Mouse (Mus musculus) kidney, adult 18-20 months (tissue): ENCODE measurements around the gene 2010106E10Rik.

Source experiments
- DNase-seq: peaks from one replicate; pipeline ENCODE4 v3.0.0; 2021

Gene 2010106E10Rik

DNA sequence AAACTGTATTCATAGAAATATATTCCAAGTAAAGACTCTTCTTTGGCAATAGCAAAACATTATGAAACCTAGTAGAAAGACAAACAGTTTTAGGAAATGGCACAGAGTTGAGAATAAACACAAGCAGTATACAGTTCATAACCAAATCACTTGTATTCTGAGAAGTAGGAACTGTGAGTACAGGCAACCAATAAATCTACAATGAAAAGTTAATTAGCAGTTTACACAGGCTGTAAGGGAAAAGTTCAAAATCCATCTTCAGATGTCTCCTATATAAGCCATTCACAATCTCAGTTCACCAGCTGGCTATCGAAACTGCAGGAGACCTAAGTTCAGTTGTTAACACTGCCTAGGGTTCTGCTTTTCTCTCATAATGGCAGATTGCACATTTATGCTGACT, at the start of gene 2010106E10Rik:
Gene 2010106E10Rik (plus strand): TSS at position 301 of the 400 bp plus-strand sequence.
- DNase-seq, result no peak

DNA sequence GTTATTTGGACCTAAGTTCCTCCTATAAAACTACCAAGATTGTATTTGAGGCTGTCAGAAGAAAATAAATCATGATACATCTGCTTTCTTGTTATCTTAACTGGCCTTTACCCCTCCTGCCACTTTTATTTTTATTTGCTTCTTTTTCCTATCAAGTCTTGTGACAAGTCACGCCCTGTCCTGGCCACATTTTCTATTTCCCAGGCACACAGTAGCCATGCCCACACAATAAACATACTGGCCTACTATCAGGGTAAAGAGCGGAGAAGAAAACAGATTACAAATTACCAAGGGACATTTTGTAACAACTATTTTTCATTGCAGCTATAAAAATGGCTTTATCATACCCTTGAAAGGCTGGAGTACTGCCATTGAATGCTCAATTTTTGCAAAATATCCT, 10.6 kb downstream of the 2010106E10Rik start:
- no peak for DNase-seq

DNA sequence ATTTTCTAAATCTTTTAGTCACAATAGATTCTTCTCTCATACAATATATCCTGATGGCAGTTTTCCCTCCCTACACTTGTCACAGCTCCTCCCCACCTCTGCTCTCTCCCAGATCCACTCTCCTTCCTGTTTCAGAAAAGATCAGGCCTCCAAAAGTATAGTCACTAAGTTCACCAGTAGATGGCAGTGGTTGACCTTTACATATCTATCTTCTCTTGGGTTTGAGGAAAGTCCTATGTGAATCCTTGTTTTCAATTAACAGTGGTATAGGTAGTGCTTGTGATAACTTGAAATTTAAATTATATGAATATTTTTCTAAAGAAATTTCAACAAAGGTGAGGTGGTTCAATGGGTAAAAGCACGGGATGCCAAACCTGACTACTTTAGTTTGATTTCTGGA, 29.7 kb downstream of the 2010106E10Rik start:
- no peak for DNase-seq

DNA sequence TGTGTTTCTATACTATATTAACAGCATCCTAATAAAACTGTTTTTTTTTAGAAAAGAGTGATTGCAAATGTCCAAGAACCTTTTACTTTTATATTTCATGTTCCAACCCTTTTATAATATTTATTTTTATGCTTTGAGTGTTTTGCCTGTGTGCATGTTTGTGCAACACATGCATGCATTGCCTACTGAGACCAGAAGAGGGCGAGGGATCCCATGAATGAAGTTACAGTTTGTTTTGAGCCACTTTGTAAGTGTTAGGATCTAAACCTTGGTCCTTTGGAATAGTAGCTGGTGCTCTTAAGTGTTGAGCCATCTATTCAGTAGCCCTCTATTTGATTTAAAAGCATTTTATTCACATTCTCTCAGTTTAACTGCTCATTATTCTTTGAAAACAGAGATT, 48.0 kb downstream of the 2010106E10Rik start:
- no peak for DNase-seq

DNA sequence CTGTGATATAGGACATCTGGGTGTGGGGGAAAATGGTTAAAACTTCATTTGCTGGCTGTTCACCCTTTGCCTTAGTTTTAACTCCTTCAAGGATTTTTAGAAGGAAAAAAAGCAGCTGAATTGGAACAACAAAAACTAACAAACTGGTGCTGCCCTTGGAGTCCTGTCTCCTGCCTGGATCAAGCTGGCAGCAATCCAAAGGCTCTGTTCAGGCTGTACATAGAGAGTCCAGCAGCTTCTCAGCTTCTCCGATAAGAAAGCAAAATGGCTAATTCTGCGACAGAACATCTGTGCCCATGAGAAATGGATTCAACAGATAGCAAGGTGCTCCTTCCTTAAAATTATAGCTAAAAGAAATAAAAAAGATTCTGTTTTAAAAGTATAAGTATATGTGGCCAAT, 72.6 kb downstream of the 2010106E10Rik start:
- DNase-seq, result no peak

DNA sequence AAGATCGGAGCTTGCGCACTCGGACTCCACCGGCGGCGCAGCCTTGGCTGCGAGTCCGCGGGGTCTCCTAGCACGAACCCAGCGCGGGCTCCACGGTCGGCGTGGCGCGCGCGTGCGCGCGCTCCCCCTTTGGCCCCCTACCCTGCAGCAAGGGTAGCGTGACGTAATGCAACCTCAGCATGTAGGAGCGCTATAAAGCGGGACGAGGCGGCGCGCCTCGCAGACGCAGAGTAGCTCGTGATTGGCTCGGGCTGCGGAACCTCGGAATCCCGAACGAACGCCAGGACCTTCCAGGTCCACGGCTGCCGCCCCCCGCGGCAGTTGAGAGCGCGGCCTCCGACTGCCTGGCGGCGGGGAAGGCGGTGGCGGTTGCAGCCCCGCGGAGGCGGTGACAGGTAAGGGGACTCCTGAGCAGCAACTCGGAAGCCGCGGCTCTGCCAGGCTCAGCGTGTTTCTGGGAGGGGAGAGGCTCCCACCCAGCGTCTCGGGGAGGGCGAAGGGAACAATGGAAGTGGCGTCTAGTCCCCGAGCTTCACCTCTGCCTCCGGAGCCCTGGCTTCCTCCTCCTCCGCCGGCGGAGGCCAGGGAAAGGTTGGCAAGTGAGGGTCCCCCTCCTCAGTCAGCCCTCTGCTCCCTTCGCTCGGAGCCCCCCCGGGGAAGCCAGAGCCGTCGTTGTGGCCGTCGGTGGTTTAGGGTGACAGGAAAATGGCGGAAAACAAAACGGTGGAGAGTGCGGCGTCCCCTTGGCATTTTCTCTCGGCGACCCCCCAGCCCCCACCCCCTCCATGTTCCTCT, 105.6 kb downstream of the 2010106E10Rik start, which contains the start of gene Zfp711:
Gene Zfp711 (plus strand): TSS at position 16 of the 795 bp plus-strand sequence.
- DNase-seq, result peak; percentile 44

DNA sequence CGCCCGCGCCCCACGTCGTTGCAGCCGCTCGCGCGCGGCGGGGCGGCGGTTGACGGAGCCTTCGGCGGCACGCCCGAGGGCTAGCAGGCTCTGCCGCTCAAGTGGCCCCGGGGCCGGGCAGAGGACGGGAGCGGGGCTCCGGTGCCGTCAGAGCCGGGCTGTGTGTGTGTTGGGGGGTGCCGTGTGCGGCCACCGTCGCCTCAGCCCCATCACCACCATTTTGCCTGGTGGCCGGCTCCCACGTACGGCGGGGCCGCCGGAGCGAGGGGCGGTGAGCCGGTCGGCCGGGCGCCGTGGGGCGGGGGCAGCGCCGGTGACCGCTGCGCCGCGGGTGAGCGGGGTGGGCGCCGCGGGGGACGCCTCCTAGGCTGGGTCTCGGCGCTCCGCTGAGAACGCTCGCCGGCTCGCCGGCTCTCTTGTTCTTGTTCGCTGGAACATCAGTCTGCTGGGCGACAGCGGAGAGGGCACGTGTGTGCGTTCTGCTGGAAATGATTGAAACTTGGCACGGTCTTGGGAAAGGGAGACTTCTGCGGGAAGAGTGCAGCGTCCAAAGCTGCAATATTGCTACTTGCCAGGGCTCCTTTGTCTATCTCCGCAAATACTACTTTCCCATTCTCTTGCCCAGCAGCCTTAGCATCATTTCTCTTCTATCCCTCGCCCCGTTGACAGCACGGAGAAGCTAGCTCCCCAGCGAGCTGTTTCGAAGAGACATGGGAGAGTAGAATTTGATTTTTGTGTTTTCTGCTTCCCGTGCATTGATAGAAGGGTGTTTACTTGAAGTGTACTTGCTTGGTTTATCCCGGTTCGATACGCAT, 106.4 kb downstream of the 2010106E10Rik start:
- peak; percentile 10 for DNase-seq
